Mouse (Mus musculus) embryonic stem cell, embryonic (primary cell): ENCODE data around the gene Gphn.

Source experiments
- CTCF ChIA-PET, 4 experiments: fragments of 300-600 bp in 2 of 4; fragments of 350-600 bp in 2 of 4; sonication (Branson Sonifier 250); formaldehyde crosslinking; loops; one replicate each; lab custom pipeline; 2022; ENCODE audit warnings: inconsistent platforms in 2 of 4; lab: Charles Lee
- POLR2A ChIA-PET, 4 experiments: fragments of 300-600 bp in 2 of 4; fragments of 350-600 bp in 2 of 4; sonication (Branson Sonifier 250); formaldehyde crosslinking; loops; one replicate each; lab custom pipeline; 2022; ENCODE audit warnings: antibody characterized with exemption in 4 of 4, inconsistent platforms in 1 of 4; lab: Charles Lee

The Gphn gene

GRCm38 (mm10) chr12:78659718-78660304 lies 433.6 kb downstream of the Gphn start:
- CTCF ChIA-PET = no interaction called here
- POLR2A ChIA-PET = no interaction called here

DNA sequence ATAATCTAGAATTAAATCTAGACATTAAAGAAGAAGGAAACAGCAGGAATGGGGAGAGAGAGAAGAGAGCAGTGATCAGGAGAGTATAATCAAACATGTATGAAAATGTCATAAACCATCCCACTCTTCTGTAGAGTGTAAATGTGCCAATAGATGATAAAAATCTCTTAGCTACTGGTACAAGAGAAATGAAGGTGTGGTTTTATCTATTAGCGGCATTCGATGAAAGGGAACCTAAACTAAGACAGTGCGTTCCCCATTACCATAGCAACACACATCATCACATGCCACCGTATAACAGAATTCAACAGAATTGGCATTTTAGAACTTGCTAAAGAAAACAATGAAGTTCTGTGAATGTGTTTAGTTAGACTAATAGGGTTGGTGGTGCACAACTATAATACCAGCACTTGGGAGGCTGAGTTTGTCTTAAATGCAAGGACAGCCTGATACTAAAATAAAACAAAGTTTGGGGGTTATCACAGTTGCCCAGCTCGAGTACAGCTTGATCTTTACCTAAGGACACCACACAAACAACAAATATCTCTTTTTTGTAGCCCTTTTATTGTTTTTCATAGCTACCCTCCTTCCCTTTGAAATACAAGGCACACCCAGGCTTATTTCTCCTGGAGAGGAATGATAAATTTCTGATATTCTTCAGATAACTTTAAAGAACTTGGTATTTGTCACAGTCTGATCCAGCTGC lies 452.1 kb downstream of the Gphn start:
- ChIA-PET CTCF (no interaction called here), POLR2A (interaction anchor here in 1 of 4 experiments (0.6 kb wide), 1 partner anchor 16 kb away, joined by 4 read pairs; no protein-coding TSS in a partner anchor)

- ChIA-PET CTCF (no interaction called here), POLR2A (no interaction called here)
These were observed 452.6 kb downstream of the Gphn start for GRCm38 (mm10) chr12:78678807-78679189.

GRCm38 (mm10) chr12:78681048-78681447 lies 454.9 kb downstream of the Gphn start:
- CTCF ChIA-PET = no interaction called here
- POLR2A ChIA-PET = no interaction called here

GRCm38 (mm10) chr12:78682279-78682678 lies 456.1 kb downstream of the Gphn start:
- CTCF ChIA-PET = no interaction called here
- POLR2A ChIA-PET = no interaction called here

DNA sequence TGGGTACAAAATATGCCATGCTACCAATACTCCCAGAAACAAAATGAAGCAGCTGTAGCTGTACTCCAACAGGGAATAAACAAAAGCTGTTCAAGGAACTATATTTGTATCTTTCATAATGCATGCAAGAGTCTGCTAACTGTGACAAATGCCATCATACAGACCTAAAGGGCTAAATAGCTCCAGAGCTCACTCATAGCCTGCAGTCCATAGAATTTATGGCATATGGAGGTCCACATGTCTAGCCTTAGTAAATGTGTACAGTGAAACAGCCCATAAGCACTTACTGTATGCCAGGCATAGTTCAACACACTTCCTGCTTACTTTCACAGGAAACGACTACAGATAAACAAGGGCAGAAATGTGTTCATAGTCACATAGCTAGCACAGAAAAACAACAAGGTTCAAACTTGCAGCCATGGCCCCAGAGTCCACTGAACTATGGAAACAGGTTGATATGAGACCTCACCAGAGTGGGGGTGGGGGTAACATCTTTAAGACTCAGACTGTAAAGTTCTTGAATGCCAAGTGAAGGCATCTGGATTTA lies 459.6 kb downstream of the Gphn start:
- ChIA-PET CTCF (no interaction called here), POLR2A (no interaction called here)

GRCm38 (mm10) chr12:78688876-78689275 lies 462.7 kb downstream of the Gphn start:
- ChIA-PET POLR2A (no interaction called here), CTCF (no interaction called here)

- POLR2A ChIA-PET = interaction anchor here in 1 of 4 experiments (0.6 kb wide), 1 partner anchor 522 kb away, joined by 3 read pairs; no protein-coding TSS in a partner anchor
These were observed 465.1 kb downstream of the Gphn start, which contains the start of gene Fam71d for GRCm38 (mm10) chr12:78691325-78691724. Fam71d (plus strand) TSS chr12:78691535.

GRCm38 (mm10) chr12:78693281-78693680 lies 467.1 kb downstream of the Gphn start:
- POLR2A ChIA-PET = no interaction called here
- CTCF ChIA-PET = no interaction called here

More at GRCm38 (mm10) chr12:78691325-78691724, 465.1 kb downstream of the Gphn start, which contains the start of gene Fam71d:
- CTCF ChIA-PET = interaction anchor here in 1 of 4 experiments (0.6 kb wide), 1 partner anchor 878 kb away, joined by 3 read pairs; no protein-coding TSS in a partner anchor

GRCm38 (mm10) chr12:78717783-78718182 lies 491.6 kb downstream of the Gphn start:
- ChIA-PET POLR2A (no interaction called here), CTCF (no interaction called here)

DNA sequence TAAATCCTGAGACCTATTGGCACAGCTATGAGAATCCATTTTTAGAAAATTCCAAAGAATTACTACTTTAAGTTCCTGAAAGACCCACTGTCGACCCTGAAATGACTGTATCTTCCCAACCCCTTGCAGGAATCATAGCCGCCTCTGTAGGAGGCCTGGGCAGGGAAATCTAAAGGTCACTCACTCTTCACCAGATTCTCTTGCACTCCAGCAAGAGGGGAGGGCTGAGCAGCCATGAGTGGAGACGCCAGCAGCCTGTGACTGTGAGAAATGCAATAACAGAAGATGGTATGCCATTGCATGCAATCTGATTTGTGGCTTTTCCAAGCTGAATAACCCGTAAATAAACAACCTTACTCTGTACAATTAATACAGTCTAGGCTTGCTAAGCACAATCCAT lies 501.5 kb downstream of the Gphn start:
- CTCF ChIA-PET = interaction anchor here in 1 of 4 experiments (0.5 kb wide), 1 partner anchor 498 kb away, joined by 3 read pairs; no protein-coding TSS in a partner anchor
- POLR2A ChIA-PET = no interaction called here
